ENCODE assay signal across 29 mouse cellular contexts in genomic region chr3:53266116-53266515, GRCm38 (mm10).
DNase-seq lines count a peak whose midpoint lies in the region; ATAC-seq lines count a peak whose summit lies in the region.
"Had no signal": no experiment of that assay in that cellular context is flagged by ENCODE, and none has a peak within 500 bp of the region (broad histone marks: within the 10 kb centered on the region; RNA-seq: fewer than 3 reads in every experiment).

No protein-coding gene starts in this region.

- ATAC-seq in forebrain, embryonic 11.5 days (replicated peaks; ENCODE audit: low FRiP score), result no peak
- ATAC-seq in forebrain, embryonic 12.5 days (ENCODE audit: low FRiP score), result no peak
- ATAC-seq: forebrain, embryonic 14.5 days; forebrain, postnatal 0 days; intestine, postnatal 0 days had no signal

- H3K9me3 ChIP-seq in forebrain, embryonic 11.5 days (ENCODE audit: control insufficient read depth, low read length), result no peaks in the 10 kb centered on the region
- H3K9me3 ChIP-seq in forebrain, embryonic 12.5 days, result no peaks in the 10 kb centered on the region
- H3K9me3 ChIP-seq: embryonic facial prominence, embryonic 10.5 days; hindbrain, embryonic 15.5 days had no signal

- no peak overlapping the region for H3K27ac ChIP-seq in forebrain, embryonic 11.5 days (ENCODE audit: low read depth, low read length)
- no peak overlapping the region for H3K27ac ChIP-seq in forebrain, embryonic 12.5 days
- H3K27ac ChIP-seq: embryonic facial prominence, embryonic 10.5 days; embryonic facial prominence, embryonic 13.5 days; gastrocnemius, adult 2 months; heart, embryonic 13.5 days; hindbrain, embryonic 15.5 days had no signal

- intact Hi-C loops in left cerebral cortex, postnatal 14 days (cut with DNase I), result no loop called here
- intact Hi-C loops in left cerebral cortex, postnatal 4 days (cut with DNase I), result no loop called here

- H3K4me3 ChIP-seq in forebrain, embryonic 11.5 days (ENCODE audit: low read depth, low read length), result no peak overlapping the region
- H3K4me3 ChIP-seq in forebrain, embryonic 12.5 days (replicated peaks), result no peak overlapping the region
- H3K4me3 ChIP-seq: embryonic facial prominence, embryonic 10.5 days; embryonic facial prominence, embryonic 13.5 days; erythroblast, embryonic 14.5 days; gastrocnemius, adult 2 months; heart, embryonic 13.5 days; hindbrain, embryonic 15.5 days had no signal

- peak; percentile 68 for DNase-seq in adrenal gland, adult 2 months
- no peak for DNase-seq in adrenal gland, postnatal 10 days
- DNase-seq in forebrain, embryonic 11.5 days (ENCODE audit: low spot score), result peak; percentile 33
- DNase-seq in left cerebral cortex, postnatal 14 days (ENCODE audit: low spot score in 2 of 2), result peak; percentile 8 to 19
- DNase-seq in left cerebral cortex, postnatal 4 days, result no peak
- DNase-seq in right cerebral cortex, adult 18-20 months, result no peak
- DNase-seq: B cell, adult 2 months; cerebellum, adult 11-12 months; cerebellum, adult 8-10 months; cerebellum, postnatal 10 days; cerebellum, postnatal 36 days; embryo, embryonic 11 days; forebrain, postnatal 0 days; gastrocnemius, adult 2 months; gastrocnemius, postnatal 14 days; heart, adult 18-20 months; heart, postnatal 14 days; heart, postnatal 4 days; kidney, adult 2 months had no signal

- no peak overlapping the region for H3K9ac ChIP-seq in forebrain, embryonic 11.5 days (ENCODE audit: low read length)
- H3K9ac ChIP-seq in forebrain, embryonic 12.5 days, result no peak overlapping the region
- H3K9ac ChIP-seq: embryonic facial prominence, embryonic 13.5 days; forebrain, postnatal 0 days; heart, embryonic 13.5 days; hindbrain, embryonic 15.5 days had no signal

- no peak overlapping the region for H3K4me2 ChIP-seq in forebrain, embryonic 11.5 days (ENCODE audit: low read depth, low read length, severe bottlenecking)
- H3K4me2 ChIP-seq in forebrain, embryonic 12.5 days, result no peak overlapping the region
- H3K4me2 ChIP-seq: embryonic facial prominence, embryonic 13.5 days; heart, embryonic 13.5 days; hindbrain, embryonic 15.5 days had no signal

- no peaks in the 10 kb centered on the region for H3K27me3 ChIP-seq in forebrain, embryonic 11.5 days (ENCODE audit: control insufficient read depth, insufficient read depth, low read length)
- H3K27me3 ChIP-seq in forebrain, embryonic 12.5 days, result no peaks in the 10 kb centered on the region
- H3K27me3 ChIP-seq: CH12.LX; embryonic facial prominence, embryonic 13.5 days; heart, embryonic 13.5 days; hindbrain, embryonic 15.5 days had no signal

- no peaks in the 10 kb centered on the region for H3K36me3 ChIP-seq in forebrain, embryonic 11.5 days (ENCODE audit: control insufficient read depth, insufficient read depth, low read length)
- H3K36me3 ChIP-seq in forebrain, embryonic 12.5 days (replicated peaks), result no peaks in the 10 kb centered on the region
- H3K36me3 ChIP-seq: embryonic facial prominence, embryonic 10.5 days; embryonic facial prominence, embryonic 13.5 days; G1E; hindbrain, embryonic 15.5 days had no signal

- H3K4me1 ChIP-seq in forebrain, embryonic 11.5 days (replicated peaks; ENCODE audit: control insufficient read depth, insufficient read depth, low read length), result no peaks in the 10 kb centered on the region
- peaks cover 8% of the 10 kb centered on the region for H3K4me1 ChIP-seq in forebrain, embryonic 12.5 days
- H3K4me1 ChIP-seq: hindbrain, embryonic 15.5 days had no signal

- WGBS in forebrain, embryonic 11.5 days, result 91% methylated on average over 6 of the region's 6 CpGs
- 88% methylated on average over 6 of the region's 6 CpGs for WGBS in forebrain, embryonic 12.5 days

Comparison
In these comparisons a context has a peak if more than half of its experiments do, and no peak if none do; other contexts are left out.
1. DNase-seq: peak in adrenal gland, adult 2 months (single experiment), forebrain, embryonic 11.5 days (single experiment) and left cerebral cortex, postnatal 14 days (2 of 2); none in adrenal gland, postnatal 10 days (single experiment), left cerebral cortex, postnatal 4 days (single experiment) and right cerebral cortex, adult 18-20 months (single experiment).